Mouse (Mus musculus) left cerebral cortex, postnatal 10 days (tissue): ENCODE results near the gene Stx3. TPM values are rescaled to one million over a fixed set of nuclear protein-coding genes. Genes with fewer than 3 reads are reported as not detected.

ENCODE experiments used
- DNase-seq, 2 experiments: peaks; one replicate each; pipeline ENCODE4 v3.0.0; 2021 to 2022; ENCODE audit warnings: low spot score in 2 of 2, mixed read lengths in 1 of 2; ENCODE audit errors: extremely low spot score in 1 of 2
- intact Hi-C: fragments of 180-260 bp; cut with DNase I; formaldehyde crosslinking; loops from one replicate; pipeline ENCODE4 v1.15.1; 2025
- total RNA-seq, 2 experiments: library from RNA; stranded (reverse); gene quantifications; 2 replicates each; pipeline ENCODE4 v1.2.3; 2021

Gene Stx3
- total RNA-seq, 2 experiments from 2014 or later: 17.7 to 17.8 TPM

GRCm38 (mm10) chr19:11766413-11766812, 52.8 kb downstream of the Stx3 start:
- intact Hi-C loops: loop anchor here (2.0 to 5.0 kb wide), 2 partner anchors 156 to 409 kb away; no protein-coding TSS in a partner anchor
- DNase-seq: no peak

GRCm38 (mm10) chr19:11765059-11765458, 54.1 kb downstream of the Stx3 start:
- intact Hi-C loops: loop anchor here (5.0 kb wide), 1 partner anchor 408 kb away; no protein-coding TSS in a partner anchor
- DNase-seq: no peak

- no peak for DNase-seq
- intact Hi-C loops: no loop called here
Measured at GRCm38 (mm10) chr19:11747298-11747697, 71.9 kb downstream of the Stx3 start, which contains the start of gene Gif. Gif (plus strand) TSS chr19:11747554.

GRCm38 (mm10) chr19:11745680-11746079, 73.5 kb downstream of the Stx3 start:
- intact Hi-C loops: no loop called here

GRCm38 (mm10) chr19:11736455-11736854, 82.7 kb downstream of the Stx3 start:
- DNase-seq: no peak
- intact Hi-C loops: no loop called here

More at GRCm38 (mm10) chr19:11745680-11746079, 73.5 kb downstream of the Stx3 start:
- no peak for DNase-seq

GRCm38 (mm10) chr19:11730278-11730677, 88.9 kb downstream of the Stx3 start:
- intact Hi-C loops: no loop called here
- DNase-seq: no peak

- no peak for DNase-seq
- intact Hi-C loops: no loop called here
Measured at GRCm38 (mm10) chr19:11727304-11727703, 91.9 kb downstream of the Stx3 start.

GRCm38 (mm10) chr19:11725915-11726314, 93.3 kb downstream of the Stx3 start:
- intact Hi-C loops: no loop called here

More at GRCm38 (mm10) chr19:11725915-11726314, 93.3 kb downstream of the Stx3 start:
- no peak for DNase-seq

Other genes starting within 250 kb of the Stx3 start
- 1 to 10 TPM in 1 of 2 experiments, under 1 TPM in 1; 0.91 to 1.6 TPM for gene Ms4a6d, start 214.6 kb downstream of the Stx3 start, total RNA-seq
- not detected for gene Ms4a2, start 195.7 kb downstream of the Stx3 start, total RNA-seq
- gene Ms4a3, start 178.6 kb downstream of the Stx3 start, total RNA-seq: not detected
- gene Oosp2, start 158.8 kb downstream of the Stx3 start, total RNA-seq: not detected
- under 1 TPM in 1 of 2 experiments, not detected in 1; 0.43 TPM for gene Oosp1, start 128.3 kb downstream of the Stx3 start, total RNA-seq
- not detected for gene Oosp3, start 122.3 kb downstream of the Stx3 start, total RNA-seq
- gene Gif, start 71.8 kb downstream of the Stx3 start, total RNA-seq: not detected
- 10 to 100 TPM; 48.3 to 50.1 TPM for gene Mrpl16, start 49.0 kb downstream of the Stx3 start, total RNA-seq
- gene Olfr1417, start 19.8 kb upstream of the Stx3 start, total RNA-seq: not detected
- gene Olfr1418, start 41.7 kb upstream of the Stx3 start, total RNA-seq: not detected
- gene Olfr1419, start 55.7 kb upstream of the Stx3 start, total RNA-seq: not detected
- not detected for gene Olfr1420, start 67.2 kb upstream of the Stx3 start, total RNA-seq
- gene Patl1, start 93.0 kb upstream of the Stx3 start, total RNA-seq: 10 to 100 TPM; 19.8 to 20.9 TPM
- 10 to 100 TPM; 58.7 to 59.4 TPM for gene Osbp, start 146.5 kb upstream of the Stx3 start, total RNA-seq
- gene Olfr1423, start 221.9 kb upstream of the Stx3 start, total RNA-seq: not detected
- not detected for gene Olfr1424, start 243.3 kb upstream of the Stx3 start, total RNA-seq